Mouse (Mus musculus) right cerebral cortex, adult 2 months (tissue): ENCODE measurements around the gene Ppp2r2d.

Experiments used
- DNase-seq, 2 experiments: peaks; one replicate each; pipeline ENCODE4 v3.0.0; 2021 to 2022; ENCODE audit warnings: low spot score in 2 of 2

Gene Ppp2r2d

DNA sequence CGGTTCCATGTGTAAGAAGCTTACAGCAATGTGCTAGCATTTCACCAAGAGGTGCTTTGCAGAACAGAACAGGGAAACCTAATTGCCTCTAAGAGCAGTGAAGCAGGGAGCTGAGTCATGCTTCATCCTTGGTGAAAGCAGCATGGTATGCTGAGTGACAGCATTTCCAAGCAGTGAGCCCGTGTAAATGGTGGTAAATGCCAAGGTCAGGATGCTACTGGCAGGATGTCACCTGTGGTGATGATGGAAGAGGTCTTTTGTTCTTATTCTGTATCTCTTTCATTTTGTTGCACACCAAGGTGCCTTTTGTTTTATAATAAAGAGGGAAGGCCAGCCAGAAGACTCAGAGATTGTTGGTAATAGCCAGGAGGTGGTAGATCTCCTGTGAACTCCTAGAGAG lies 10.8 kb downstream of the Ppp2r2d start:
- DNase-seq = no peak

DNA sequence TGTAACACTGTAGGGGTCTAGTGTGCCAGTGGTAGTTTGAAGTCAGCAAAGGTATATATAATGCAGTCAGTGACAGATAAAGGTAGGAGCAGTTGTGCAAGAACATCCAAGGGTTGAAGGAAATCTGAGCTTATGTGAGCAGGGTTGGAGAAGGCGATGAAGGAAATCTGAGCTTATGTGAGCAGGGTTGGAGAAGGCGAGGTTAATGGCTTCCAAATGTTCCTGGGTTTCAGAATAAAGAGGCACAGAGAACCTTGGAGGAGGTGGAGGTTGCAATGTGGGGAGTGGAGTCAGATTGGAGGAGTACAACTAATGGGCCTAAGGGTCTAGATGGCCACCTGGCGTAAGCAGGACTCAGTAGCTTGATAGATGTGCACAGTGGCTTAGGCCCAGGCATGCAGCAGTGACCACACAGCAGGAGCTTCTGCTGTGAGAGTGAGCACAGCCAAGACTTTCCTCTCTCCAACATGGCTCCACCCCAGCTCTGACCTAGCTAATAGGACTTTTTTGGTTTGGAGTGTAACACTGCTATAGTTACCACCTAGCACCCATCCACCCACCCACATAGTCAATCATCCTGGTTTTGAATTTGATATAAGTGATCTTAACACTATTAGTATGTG lies 18.2 kb downstream of the Ppp2r2d start:
- DNase-seq = no peak

DNA sequence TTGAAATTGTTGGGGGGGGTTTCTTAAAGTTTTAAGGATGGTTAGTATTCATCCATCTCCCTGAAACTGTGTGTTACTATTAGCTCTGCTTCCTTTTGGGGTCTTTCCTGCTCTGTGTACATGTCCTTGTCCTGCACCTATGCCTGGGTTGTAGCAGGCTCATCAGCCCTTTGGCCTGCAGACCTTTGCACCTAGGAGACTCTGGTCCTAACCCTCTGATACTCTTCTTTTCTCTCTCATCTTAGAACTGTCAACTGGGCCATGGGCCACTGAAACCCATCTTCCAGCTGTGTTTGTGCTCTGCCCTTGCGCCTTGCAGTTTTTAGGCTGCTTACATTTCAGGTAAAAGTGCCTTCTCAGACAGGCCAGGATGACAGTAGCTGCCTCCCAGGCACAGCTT lies 18.9 kb downstream of the Ppp2r2d start:
- no peak for DNase-seq

GRCm38 (mm10) chr7:138867286-138867685 lies 21.4 kb downstream of the Ppp2r2d start:
- DNase-seq = no peak

DNA sequence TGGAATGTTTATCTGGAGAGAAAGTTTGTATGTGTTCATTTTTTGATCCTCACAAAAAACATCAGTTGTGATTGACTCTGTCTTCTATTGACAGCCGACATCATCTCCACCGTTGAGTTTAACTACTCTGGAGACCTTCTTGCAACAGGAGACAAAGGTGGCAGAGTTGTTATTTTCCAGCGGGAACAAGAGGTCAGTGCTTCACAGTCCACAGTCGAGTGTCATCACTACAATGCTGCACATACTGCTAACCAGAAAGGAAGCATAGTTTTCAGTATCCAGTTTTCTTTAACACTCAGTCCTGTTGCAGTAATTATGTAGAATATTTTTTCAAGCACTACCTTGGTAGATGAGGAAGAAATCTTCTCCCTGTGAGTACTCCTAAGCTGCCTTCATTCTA lies 22.4 kb downstream of the Ppp2r2d start:
- DNase-seq = no peak

DNA sequence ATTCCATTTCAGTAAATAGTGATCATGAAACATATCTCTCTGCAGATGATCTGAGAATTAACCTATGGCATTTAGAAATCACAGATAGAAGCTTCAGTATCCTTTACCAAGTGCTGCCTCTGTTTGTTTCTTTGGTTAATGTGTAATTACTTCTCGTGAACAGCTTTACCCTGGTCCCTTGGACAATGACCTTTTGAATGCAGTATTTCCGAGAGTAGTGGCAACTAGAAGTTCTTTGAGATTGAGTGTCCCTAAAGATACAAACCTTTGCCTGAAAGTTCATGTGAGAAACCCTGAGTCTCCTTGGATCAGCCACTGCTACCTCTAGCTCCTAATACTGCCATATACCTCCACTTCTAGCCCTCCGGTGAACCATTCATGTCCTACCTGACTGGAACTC lies 27.1 kb downstream of the Ppp2r2d start:
- DNase-seq = no peak

- DNase-seq = no peak
Measured at GRCm38 (mm10) chr7:138875031-138875430, 29.2 kb downstream of the Ppp2r2d start.

DNA sequence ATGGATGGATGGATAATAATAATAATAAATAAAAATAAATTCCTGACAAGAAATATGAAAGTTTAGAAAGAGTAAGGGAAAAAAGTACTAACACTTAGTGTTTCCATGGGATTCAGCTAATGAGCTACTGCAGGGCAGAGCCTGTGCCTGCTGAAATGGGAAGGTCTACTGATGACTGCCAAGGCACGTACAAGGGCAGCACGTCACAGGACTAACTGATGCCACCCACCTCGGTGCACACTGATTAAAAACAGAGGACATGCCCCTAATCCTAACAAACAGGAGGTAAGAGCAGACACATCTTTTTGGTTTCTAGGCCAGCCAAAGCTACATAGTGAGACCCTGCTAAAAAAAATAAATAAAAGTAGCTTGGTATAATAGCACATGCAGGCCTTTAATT lies 37.8 kb downstream of the Ppp2r2d start:
- DNase-seq = no peak

DNA sequence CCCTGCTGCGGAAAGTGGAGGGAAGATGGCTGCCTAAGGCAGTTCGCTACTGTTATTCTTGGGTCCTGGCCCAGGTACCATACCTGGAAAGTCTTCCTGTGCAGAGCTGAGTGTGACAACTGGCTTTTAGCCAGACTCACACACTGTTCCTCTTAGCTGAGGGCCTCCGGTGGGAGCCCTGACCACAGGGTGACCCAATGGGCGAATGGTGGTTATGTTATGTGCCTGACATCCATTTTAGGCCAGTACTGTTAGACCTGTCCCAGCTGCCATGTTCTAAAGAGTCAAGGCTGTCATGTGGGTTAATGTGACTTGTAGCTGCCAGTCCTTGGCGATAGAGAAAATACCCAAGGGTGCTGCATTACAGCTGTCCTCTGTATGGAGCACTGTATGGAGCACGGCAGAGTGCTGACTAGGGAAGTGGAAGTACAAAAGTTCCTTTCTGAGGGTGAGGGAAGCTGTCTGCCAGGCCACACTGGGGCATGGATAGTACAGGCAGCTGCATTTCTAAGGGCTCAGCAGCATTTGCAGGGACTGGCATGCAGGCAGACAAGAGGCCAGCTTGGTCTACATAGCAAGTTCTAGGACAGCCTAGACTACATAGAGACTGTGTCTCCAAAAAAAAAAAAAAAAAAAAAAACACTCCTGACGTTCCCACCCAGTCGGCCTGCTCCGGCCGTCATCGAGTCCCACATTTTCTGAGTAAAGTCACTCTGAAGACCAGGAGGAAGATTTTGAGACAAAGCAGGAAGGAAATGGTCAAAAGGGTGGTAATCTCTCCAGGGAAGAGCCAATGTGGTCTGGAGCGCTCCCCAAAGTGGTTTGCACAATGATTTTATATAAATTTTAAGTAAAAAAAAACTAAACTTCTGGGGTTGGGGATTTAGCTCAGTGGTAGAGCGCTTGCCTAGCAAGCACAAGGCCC lies 39.7 kb downstream of the Ppp2r2d start:
- no peak for DNase-seq

DNA sequence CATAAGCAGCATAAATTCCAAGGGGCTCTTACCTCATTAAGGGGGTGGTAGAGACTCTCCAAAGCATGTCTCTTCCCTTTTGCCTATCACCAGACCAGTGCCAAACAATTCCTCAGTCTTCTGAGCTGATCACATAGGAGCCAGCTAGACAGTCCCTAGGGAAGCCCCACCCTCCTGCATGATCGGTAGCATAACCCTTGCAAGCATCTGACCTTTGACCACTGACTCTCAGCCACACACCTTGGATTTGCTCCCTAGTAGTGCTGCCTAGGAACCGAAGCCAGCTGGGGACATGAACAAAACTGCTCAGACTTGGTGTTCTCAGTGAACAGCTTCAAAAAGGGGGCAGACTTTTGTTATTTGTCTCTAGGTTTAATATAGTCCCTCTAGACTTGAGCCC lies 52.2 kb downstream of the Ppp2r2d start:
- no peak for DNase-seq

GRCm38 (mm10) chr7:138898743-138899142 lies 52.9 kb downstream of the Ppp2r2d start:
- no peak for DNase-seq

GRCm38 (mm10) chr7:138903886-138904435 lies 58.1 kb downstream of the Ppp2r2d start:
- DNase-seq = no peak

- no peak for DNase-seq
Measured at GRCm38 (mm10) chr7:138906441-138906840, 60.6 kb downstream of the Ppp2r2d start.

DNA sequence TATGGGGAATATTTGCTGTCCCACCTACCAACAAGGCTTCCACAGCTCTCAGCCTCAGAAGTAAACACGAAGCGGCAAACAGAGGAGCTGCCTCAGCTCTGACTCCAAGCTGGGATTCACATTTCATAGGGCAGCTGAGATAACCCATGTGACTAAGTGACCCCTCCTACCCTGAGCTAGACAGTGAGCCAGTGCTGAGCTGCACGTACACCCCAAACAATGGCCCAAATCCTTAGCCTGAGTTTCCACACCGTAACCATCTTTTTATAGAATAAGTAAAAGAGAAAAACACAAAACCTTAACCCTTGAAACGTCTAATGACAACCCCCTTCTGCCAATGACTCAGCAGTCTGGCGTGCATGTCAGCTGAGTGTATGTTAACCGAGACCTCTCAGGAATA lies 61.2 kb downstream of the Ppp2r2d start:
- DNase-seq = peak; percentile 50 to 53

DNA sequence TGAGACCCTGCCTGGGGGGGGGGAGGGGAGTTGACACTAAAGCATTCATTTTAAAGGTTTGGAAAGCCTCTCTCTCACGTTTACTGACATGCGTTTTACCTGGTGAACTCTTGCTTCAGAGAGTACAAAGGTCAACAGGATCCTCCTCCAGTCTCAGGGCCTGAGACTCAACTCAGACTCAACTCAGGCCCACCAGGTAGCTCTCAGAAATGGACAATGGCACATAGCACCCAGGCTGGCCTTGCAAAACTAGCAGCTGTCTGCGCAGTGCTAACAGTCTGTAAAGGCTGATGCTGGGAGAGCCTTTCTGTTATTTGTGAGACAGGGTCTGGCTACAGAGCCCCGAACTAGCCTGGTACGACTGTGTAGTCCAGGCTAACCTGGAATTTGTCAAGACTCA lies 62.1 kb downstream of the Ppp2r2d start:
- DNase-seq = no peak

GRCm38 (mm10) chr7:138908768-138909276 lies 62.9 kb downstream of the Ppp2r2d start:
- DNase-seq = no peak

DNA sequence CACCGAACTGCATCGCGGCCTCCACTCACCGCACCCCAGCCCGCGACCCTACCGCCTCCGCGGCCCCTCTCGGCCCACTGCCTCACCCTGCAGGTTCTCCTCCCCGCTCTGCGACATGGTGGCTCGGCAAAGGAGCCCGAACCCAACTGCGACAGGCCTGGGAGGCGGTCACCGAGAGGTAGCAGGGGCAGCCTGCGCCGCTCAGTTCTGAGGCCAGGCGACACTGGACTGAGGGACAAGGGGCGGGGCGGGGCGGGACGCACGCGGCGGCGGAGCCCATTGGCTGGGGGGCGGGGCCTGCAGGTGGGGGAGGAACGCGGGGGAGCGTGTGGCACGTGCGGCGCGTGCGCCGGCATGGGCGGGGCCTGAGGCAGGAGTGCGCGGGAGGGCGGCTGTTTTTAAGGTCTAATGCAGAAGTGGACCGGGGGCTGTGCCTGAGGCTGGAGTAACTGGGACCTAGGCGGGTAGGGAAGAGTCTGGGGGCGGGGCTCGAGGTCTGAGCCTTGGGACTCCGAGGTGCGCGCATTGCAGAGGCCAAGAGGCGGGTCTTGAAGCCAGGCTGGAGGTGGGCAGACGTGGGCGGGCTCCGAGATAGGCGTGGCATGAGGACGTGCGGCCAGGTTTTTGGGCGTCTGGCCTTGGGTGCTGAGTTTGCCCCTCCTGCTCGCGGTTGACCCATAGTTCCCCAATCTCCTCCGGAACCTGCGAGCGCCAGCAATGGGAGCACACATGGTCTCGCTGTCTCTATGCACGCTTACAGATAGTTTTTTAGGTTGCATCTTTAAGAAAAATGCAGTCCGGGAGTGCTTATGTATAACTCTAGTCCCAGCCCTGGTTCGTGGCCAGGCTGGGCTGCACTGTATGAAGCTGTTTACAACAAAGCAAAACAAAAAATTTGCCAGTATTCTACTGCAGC lies 63.7 kb downstream of the Ppp2r2d start, which contains the start of gene Bnip3:
Bnip3 (minus strand) TSS at position 243 of the 916 bp plus-strand sequence.
- DNase-seq = peak; percentile 81 to 85

DNA sequence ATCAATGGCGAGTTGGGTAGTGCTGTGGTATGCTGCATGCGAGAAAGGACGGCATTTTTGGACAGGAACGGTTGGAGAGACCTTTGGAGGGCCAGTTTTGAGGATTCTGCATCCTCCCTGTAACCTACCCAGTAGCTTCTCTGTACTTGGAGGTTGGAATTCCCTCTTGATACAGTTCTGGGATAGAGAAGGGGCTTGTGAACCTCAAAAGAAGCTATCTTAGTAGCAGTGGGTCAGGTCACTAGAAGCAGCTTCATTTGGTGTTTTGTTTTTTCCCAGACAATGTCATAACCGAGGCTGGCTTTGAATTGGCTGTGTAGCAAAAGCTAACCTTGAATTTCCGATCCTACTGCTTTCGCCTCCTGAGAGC lies 64.3 kb downstream of the Ppp2r2d start:
- DNase-seq = no peak

GRCm38 (mm10) chr7:138913616-138914015 lies 67.7 kb downstream of the Ppp2r2d start:
- no peak for DNase-seq

- DNase-seq = peak; percentile 18 to 42
Measured at GRCm38 (mm10) chr7:138919156-138919944, 73.5 kb downstream of the Ppp2r2d start.

DNA sequence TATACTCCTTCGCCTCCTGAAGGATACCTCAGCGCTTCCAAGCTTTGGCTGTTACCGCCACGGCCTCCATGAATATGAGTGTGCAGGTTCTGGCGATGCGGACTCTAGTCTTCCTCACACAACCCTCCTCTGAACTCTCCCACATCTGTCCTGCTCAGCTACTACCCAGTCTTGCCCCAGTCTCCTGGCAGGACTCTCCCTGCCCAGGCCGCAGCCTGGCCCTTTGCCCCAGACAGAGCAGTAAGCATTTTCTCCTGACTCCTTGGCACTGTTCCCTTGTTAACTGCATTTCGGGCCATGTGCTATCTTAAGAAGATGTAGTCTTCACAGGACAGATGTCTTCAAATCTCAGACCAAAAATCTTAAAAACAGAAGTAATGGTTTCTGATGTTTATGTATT lies 75.7 kb downstream of the Ppp2r2d start:
- DNase-seq = no peak
